Mouse (Mus musculus) fibroblast of lung, adult 2 months (primary cell): ENCODE measurements at regions not wholly inside any gene's neighbourhood (a gene's known extent, or its start where the extent isn't known, plus 50 kb on each side); places are given as distances from the start of the nearest gene placed in this dataset.

ENCODE experiments used
- DNase-seq: peaks from one replicate; pipeline ENCODE4 v3.0.0-alpha.2; 2011; ENCODE audit warnings: low read depth

- no peak for DNase-seq
Measured at GRCm38 (mm10) chr16:78247189-78247588, 54.1 kb upstream of the Cxadr start.

- peak; percentile 30 for DNase-seq
Measured at GRCm38 (mm10) chr16:78242678-78243077, 58.6 kb upstream of the Cxadr start.

GRCm38 (mm10) chr16:78240152-78240551 lies 61.1 kb upstream of the Cxadr start:
- DNase-seq: no peak

GRCm38 (mm10) chr16:78238052-78238701 lies 63.1 kb upstream of the Cxadr start:
- no peak for DNase-seq

GRCm38 (mm10) chr16:78237641-78238051 lies 63.6 kb upstream of the Cxadr start:
- DNase-seq: no peak

GRCm38 (mm10) chr16:78236746-78237640 lies 64.3 kb upstream of the Cxadr start:
- no peak for DNase-seq

- no peak for DNase-seq
Measured at GRCm38 (mm10) chr16:78232205-78232604, 69.1 kb upstream of the Cxadr start.

- DNase-seq: no peak
Measured at GRCm38 (mm10) chr16:78229013-78229412, 72.3 kb upstream of the Cxadr start.

GRCm38 (mm10) chr16:78222377-78222776 lies 78.9 kb upstream of the Cxadr start:
- DNase-seq: no peak

GRCm38 (mm10) chr16:78221781-78222180 lies 79.5 kb upstream of the Cxadr start:
- no peak for DNase-seq

GRCm38 (mm10) chr16:78217633-78218032 lies 83.7 kb upstream of the Cxadr start:
- no peak for DNase-seq

- no peak for DNase-seq
Measured at GRCm38 (mm10) chr16:78216752-78217351, 84.4 kb upstream of the Cxadr start.

GRCm38 (mm10) chr16:78211687-78212086 lies 89.6 kb upstream of the Cxadr start:
- no peak for DNase-seq

- DNase-seq: no peak
Measured at GRCm38 (mm10) chr16:78208321-78208720, 93.0 kb upstream of the Cxadr start.

GRCm38 (mm10) chr16:78204332-78204731 lies 97.0 kb upstream of the Cxadr start:
- DNase-seq: no peak

- DNase-seq: no peak
Measured at GRCm38 (mm10) chr16:78200044-78200830, 101.1 kb upstream of the Cxadr start.

GRCm38 (mm10) chr16:78199252-78199651 lies 102.0 kb upstream of the Cxadr start:
- no peak for DNase-seq

GRCm38 (mm10) chr16:78198642-78199121 lies 102.6 kb upstream of the Cxadr start:
- no peak for DNase-seq

- DNase-seq: peak; percentile 65
Measured at GRCm38 (mm10) chr16:78197252-78197896, 103.9 kb upstream of the Cxadr start.

GRCm38 (mm10) chr16:78170627-78171605 lies 130.4 kb upstream of the Cxadr start:
- DNase-seq: no peak
